Mouse (Mus musculus) neural tube, embryonic 14.5 days (tissue): ENCODE measurements around the gene Lce1m. TPM values are rescaled to one million over a fixed set of nuclear protein-coding genes. Genes with fewer than 3 reads are reported as not detected.
A peak's percentile ranks its signal among the peaks of the same experiment; 100 is the strongest.
"Not testable (repeated sequence)": the region's sequence is repeated elsewhere in the genome, so short reads cannot be mapped to it uniquely, and the experiment has no call there.

Experiments used
- ATAC-seq: fragments of 200-750 bp; cut with Nextera tagmentation; 2 replicates; pipeline ENCODE4 v1.8.0; 2017; ENCODE audit warnings: low read depth, mild to moderate bottlenecking, moderate TSS enrichment, moderate library complexity
- H3K27ac ChIP-seq: fragments of 300-500 bp; sonication (generic); 2 replicates; pipeline ENCODE4 v1.5.1; 2014; ENCODE audit warnings: low read depth, mild to moderate bottlenecking, control low read depth, low read length, moderate library complexity, mixed read lengths
- H3K27me3 ChIP-seq: fragments of 300-500 bp; sonication (generic); 2 replicates; pipeline ENCODE4 v1.6.1; 2014; ENCODE audit warnings: low read length; ENCODE audit not compliant: control insufficient read depth, insufficient read depth
- H3K36me3 ChIP-seq: fragments of 300-500 bp; sonication (generic); 2 replicates; pipeline ENCODE4 v1.6.1; 2014; ENCODE audit warnings: low read length, mixed read lengths; ENCODE audit not compliant: control insufficient read depth, insufficient read depth
- H3K4me1 ChIP-seq: fragments of 300-500 bp; sonication (generic); 2 replicates; pipeline ENCODE4 v1.6.1; 2014; ENCODE audit warnings: low read length; ENCODE audit not compliant: control insufficient read depth, insufficient read depth
- H3K4me2 ChIP-seq: fragments of 300-500 bp; sonication (generic); 2 replicates; pipeline ENCODE4 v1.6.1; 2014; ENCODE audit warnings: mild to moderate bottlenecking, low read depth, low read length, control low read depth
- H3K4me3 ChIP-seq: fragments of 300-500 bp; sonication (generic); 2 replicates; pipeline ENCODE4 v1.5.1; 2014; ENCODE audit warnings: low read depth, low read length, control low read depth, mixed read lengths
- H3K9ac ChIP-seq: fragments of 300-500 bp; sonication (generic); replicated peaks from 2 replicates; pipeline ENCODE4 v1.6.1; 2014; ENCODE audit warnings: low read depth, mild to moderate bottlenecking, control low read depth, low read length, mixed read lengths
- H3K9me3 ChIP-seq: fragments of 300-500 bp; sonication (generic); 2 replicates; pipeline ENCODE4 v1.6.1; 2016; ENCODE audit warnings: low read length; ENCODE audit not compliant: control insufficient read depth
- WGBS: fragments of 180-500 bp; shearing (Covaris S2); extraction: QIAGEN DNeasy Blood & Tissue Kit; methylation state at CpG from one replicate; pipeline ENCODE4 v1.1.7; 2014; 5-methylcytosine and 5-hydroxymethylcytosine counted together
- polyA plus RNA-seq: library from polyadenylated mRNA; unstranded; fragments of >200 nt; fragmentation: Nextera tagmentation; extraction: Ambion mirVana; gene quantifications from 2 replicates; pipeline ENCODE4 v1.2.1, GENCODE M21; 2014

Lce1m gene
- not detected in 2 replicates for polyA plus RNA-seq

DNA sequence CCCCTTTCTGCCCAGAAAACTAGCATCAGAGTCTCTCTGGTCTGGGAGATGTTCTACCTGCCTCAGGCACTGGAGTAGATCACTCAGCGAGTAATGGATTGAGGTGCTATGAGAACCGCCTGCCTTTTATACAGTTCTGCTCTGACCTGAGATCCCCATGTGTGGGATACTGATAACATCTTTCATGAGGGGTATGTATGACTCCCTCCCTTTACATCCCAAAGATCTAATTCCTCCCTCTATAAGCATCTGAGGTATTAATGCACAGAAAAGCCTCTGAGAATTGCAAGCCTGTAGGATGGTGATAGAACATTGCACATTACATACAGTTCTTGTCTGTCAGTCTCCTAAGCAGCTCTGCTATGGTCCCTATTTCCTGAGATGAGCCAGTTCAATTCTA is at the start of gene Lce1m:
Lce1m (minus strand) TSS at position 101 of the 400 bp plus-strand sequence.
- WGBS, result 92% methylated on average over 2 of the region's 2 CpGs

DNA sequence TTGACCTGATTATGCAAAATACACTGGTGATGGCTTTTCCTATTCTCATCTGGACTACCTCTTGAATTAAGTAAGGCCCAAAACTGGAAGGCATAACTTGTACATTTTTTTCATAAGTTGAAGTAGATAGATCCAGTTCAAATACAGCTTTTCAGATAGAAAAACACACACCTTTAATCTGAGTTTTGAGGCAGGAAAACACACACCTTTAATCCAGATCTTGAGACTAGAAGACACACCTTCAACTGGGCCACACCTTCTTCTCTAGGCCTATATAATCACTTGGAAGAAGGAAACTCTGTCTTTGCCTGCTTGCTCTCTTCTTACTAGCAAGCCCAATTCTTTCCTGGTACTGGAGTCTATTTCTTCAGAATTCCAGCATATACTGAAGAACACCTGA is 49.7 kb upstream of the Lce1m start, which contains the start of gene Gm4858:
Gm4858 (plus strand) TSS at position 301 of the 400 bp plus-strand sequence.
- H3K36me3 ChIP-seq, H3K4me1 ChIP-seq, H3K9ac ChIP-seq, H3K4me3 ChIP-seq, ATAC-seq, H3K4me2 ChIP-seq, H3K27ac ChIP-seq, H3K27me3 ChIP-seq, H3K9me3 ChIP-seq: not testable (repeated sequence)

More for the DNA sequence above, at the start of gene Lce1m:
- no peaks in the 10 kb centered on the region for H3K27me3 ChIP-seq
- no peaks in the 10 kb centered on the region for H3K4me1 ChIP-seq
- H3K27ac ChIP-seq, result no peak within 1 kb of the TSS
- ATAC-seq, result no peak
- H3K36me3 ChIP-seq, result no peaks in the 10 kb centered on the region
- H3K4me3 ChIP-seq, result no peak within 1 kb of the TSS
- no peak within 1 kb of the TSS for H3K9ac ChIP-seq
- H3K9me3 ChIP-seq, result no peaks in the 10 kb centered on the region
- H3K4me2 ChIP-seq, result no peak within 1 kb of the TSS

DNA sequence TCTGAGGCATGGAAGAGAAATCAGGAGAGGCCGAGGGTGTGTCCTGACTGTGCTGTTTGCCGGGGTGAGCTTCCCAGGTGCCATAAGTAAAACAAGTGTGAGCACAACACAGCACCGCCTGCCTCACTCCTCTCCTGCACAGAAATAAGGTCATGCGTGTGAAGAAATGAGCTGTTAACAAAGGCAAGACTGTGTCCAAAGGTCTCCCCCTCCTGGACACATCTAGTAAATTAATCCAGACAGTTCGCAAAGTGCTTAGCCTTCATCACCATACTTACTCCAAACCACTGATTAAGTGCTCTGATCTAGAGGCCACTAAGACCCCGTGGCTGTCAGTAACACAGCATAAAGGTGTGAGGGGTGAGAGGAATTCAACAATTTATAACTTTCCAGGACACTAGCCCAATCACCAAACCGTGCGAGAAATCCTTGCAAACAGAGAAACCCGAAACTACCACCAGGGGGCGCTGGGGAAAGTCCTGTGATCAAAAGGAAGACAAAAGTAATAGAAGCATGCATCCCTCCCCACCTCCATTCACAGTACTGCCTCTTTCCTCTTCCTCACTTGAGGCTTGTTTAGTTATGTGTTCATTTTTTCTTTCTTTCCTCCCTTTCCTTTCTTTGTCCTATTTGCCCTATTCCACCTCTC is 34.1 kb upstream of the Lce1m start:
- no peaks in the 10 kb centered on the region for H3K9me3 ChIP-seq
- H3K27me3 ChIP-seq, result no peaks in the 10 kb centered on the region
- no peaks in the 10 kb centered on the region for H3K4me1 ChIP-seq
- ATAC-seq, result no peak
- no peak overlapping the region for H3K4me3 ChIP-seq
- H3K4me2 ChIP-seq, result no peak overlapping the region
- no peak overlapping the region for H3K9ac ChIP-seq
- H3K36me3 ChIP-seq, result no peaks in the 10 kb centered on the region
- no peak overlapping the region for H3K27ac ChIP-seq
- WGBS, result 61% methylated on average over 10 of the region's 10 CpGs

DNA sequence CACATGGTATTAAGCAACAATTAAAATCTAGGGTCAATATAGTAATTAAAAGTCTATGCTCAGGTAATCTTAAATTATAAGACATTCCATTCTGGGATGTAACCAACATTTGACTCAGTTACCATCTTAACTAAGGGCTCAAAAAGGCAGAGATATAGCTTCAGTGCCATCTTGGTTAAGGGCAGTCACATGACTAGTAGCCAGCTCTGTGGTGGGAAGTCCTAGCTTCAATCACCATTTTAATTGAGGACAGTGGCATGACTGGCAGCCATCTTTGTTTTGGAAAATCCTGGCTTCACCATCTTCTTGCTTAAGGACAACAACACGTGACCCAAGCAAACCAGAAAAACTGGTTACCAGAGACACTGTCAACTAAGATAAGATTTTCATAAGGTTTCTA is 31.3 kb upstream of the Lce1m start:
- Histone ChIP-seq H3K4me2 (no peak overlapping the region), H3K9me3 (no peaks in the 10 kb centered on the region), H3K27me3 (no peaks in the 10 kb centered on the region), H3K36me3 (no peaks in the 10 kb centered on the region), H3K4me1 (no peaks in the 10 kb centered on the region), H3K9ac (no peak overlapping the region), H3K27ac (no peak overlapping the region), H3K4me3 (no peak overlapping the region)
- no peak for ATAC-seq
- WGBS, result 96% methylated on average over 1 of the region's 1 CpGs

DNA sequence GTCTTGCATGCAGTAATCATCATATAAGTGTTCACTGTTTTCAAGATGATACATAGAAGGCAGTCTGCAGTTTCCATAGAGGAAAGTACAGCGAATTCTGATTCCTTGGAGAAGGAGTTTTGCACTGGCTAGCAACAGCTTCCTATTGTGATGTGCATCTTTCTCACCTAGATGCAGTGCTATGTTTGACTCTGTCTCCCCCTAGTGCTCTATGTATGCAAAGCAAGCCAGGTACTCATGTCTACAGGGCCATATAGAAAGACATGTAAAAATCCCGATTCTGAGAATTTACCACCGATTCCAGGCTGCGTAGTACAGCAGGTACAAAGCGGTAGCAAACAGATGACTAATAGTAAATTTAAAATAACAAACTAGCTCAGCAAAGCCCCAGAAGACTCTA is 12.6 kb upstream of the Lce1m start:
- no peak overlapping the region for H3K27ac ChIP-seq
- ATAC-seq, result peak; percentile 98
- WGBS, result 54% methylated on average over 5 of the region's 5 CpGs
- no peaks in the 10 kb centered on the region for H3K36me3 ChIP-seq
- no peak overlapping the region for H3K9ac ChIP-seq
- H3K9me3 ChIP-seq, result no peaks in the 10 kb centered on the region
- H3K27me3 ChIP-seq, result no peaks in the 10 kb centered on the region
- no peaks in the 10 kb centered on the region for H3K4me1 ChIP-seq
- no peak overlapping the region for H3K4me3 ChIP-seq
- H3K4me2 ChIP-seq, result no peak overlapping the region

- ATAC-seq, result no peak
- Histone ChIP-seq H3K27ac (no peak overlapping the region), H3K4me2 (no peak overlapping the region), H3K36me3 (no peaks in the 10 kb centered on the region), H3K4me1 (no peaks in the 10 kb centered on the region), H3K9ac (no peak overlapping the region), H3K4me3 (no peak overlapping the region), H3K9me3 (no peaks in the 10 kb centered on the region), H3K27me3 (no peaks in the 10 kb centered on the region)
- 79% methylated on average over 2 of the region's 2 CpGs for WGBS
Observed at GRCm38 (mm10) chr3:93025486-93025885, 6.6 kb upstream of the Lce1m start.

DNA sequence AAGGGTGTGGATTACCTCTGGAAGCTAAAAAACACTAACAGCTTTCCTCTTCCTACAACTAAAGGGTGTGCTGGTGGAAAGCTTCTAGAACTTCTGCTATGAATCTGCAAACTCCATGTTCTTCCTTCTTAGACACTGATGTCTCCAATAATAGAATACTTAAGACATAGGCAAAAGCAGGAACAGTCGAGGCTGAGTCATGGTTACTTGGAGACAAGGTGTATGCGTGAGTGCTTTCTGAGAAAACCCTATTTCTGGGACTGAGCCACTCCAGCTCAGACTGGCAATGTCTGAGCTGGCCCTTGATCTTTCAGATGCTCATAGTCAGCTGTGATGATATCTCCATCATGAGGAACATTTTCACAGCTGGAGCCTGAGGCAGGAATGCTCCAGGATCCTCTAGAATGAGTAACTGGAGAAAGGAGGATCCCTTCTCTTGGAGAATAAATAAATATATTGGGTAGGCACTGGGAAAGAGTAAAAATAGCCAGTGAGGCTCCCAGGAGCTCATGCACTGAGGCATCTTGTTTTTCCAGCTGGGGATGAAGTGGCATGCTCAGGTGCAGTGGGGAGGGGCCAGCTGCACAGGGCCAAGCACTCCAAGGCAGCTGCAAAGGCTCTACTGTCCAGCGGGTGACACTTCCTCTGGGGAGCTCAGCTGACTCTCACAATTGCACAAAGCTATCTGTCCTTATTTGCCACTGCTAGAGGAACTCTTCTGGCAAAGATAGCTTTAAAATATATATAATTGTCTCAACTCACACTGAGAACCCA is 4.7 kb upstream of the Lce1m start:
- WGBS, result 80% methylated on average over 3 of the region's 3 CpGs

GRCm38 (mm10) chr3:93021171-93021570 is 2.3 kb upstream of the Lce1m start:
- H3K4me2 ChIP-seq, result no peak overlapping the region
- no peaks in the 10 kb centered on the region for H3K36me3 ChIP-seq
- no peaks in the 10 kb centered on the region for H3K9me3 ChIP-seq
- no peaks in the 10 kb centered on the region for H3K4me1 ChIP-seq
- no peak overlapping the region for H3K4me3 ChIP-seq
- 93% methylated on average over 1 of the region's 1 CpGs for WGBS
- H3K27ac ChIP-seq, result no peak overlapping the region
- H3K9ac ChIP-seq, result no peak overlapping the region
- no peaks in the 10 kb centered on the region for H3K27me3 ChIP-seq
- no peak for ATAC-seq

More for the DNA sequence above, 4.7 kb upstream of the Lce1m start:
- Histone ChIP-seq H3K4me1 (no peaks in the 10 kb centered on the region), H3K9me3 (no peaks in the 10 kb centered on the region), H3K4me3 (no peak overlapping the region), H3K4me2 (no peak overlapping the region), H3K27ac (no peak overlapping the region), H3K27me3 (no peaks in the 10 kb centered on the region), H3K9ac (no peak overlapping the region), H3K36me3 (no peaks in the 10 kb centered on the region)
- ATAC-seq, result no peak

- no peak for ATAC-seq
- H3K36me3 ChIP-seq, result no peaks in the 10 kb centered on the region
Observed at GRCm38 (mm10) chr3:93015460-93016104, 3.3 kb downstream of the Lce1m start, which contains the start of gene Crct1. Gene Crct1 (minus strand): TSS chr3:93015687.

More at GRCm38 (mm10) chr3:93015460-93016104, 3.3 kb downstream of the Lce1m start, which contains the start of gene Crct1:
- Histone ChIP-seq H3K27ac (0 out of 2 replicates have a peak within 1 kb of the TSS, but pooled peaks have one; percentile 34), H3K9ac (peak within 1 kb of the TSS; percentile 47), H3K4me1 (no peaks in the 10 kb centered on the region), H3K4me3 (peak within 1 kb of the TSS; percentile 46), H3K9me3 (no peaks in the 10 kb centered on the region), H3K4me2 (peak within 1 kb of the TSS; percentile 95), H3K27me3 (no peaks in the 10 kb centered on the region)
- WGBS, result 35% methylated on average over 4 of the region's 4 CpGs
